Mouse (Mus musculus) MEL (cell line): ENCODE results near the gene Mdga1. TPM values are rescaled to one million over a fixed set of nuclear protein-coding genes. Genes with fewer than 3 reads are reported as not detected.

ENCODE experiments used
- DNase-seq: peaks from one replicate; pipeline ENCODE4 v3.0.0; 2011; ENCODE audit warnings: low read depth, low spot score
- H3K27ac ChIP-seq: 2 replicates; pipeline ENCODE4 v1.5.1; 2012; ENCODE audit warnings: low read depth, mild to moderate bottlenecking, control low read depth, low read length, moderate library complexity; ENCODE audit not compliant: control insufficient read depth
- H3K27me3 ChIP-seq, 2 experiments: fragments of 150-350 bp in 1 of 2; sonication (generic) in 1 of 2; 2 replicates each; pipeline ENCODE4 v1.6.1; 2012; ENCODE audit warnings: low read length in 2 of 2, mild to moderate bottlenecking in 2 of 2, improper control_type of control experiment in 1 of 2, moderate library complexity in 1 of 2; ENCODE audit not compliant: insufficient read depth in 2 of 2, control insufficient read depth in 1 of 2
- H3K36me3 ChIP-seq, 2 experiments: 2 replicates each; pipeline ENCODE4 v1.6.1; 2012 to 2014; ENCODE audit warnings: low read length in 2 of 2, improper control_type of control experiment in 1 of 2, inconsistent platforms in 1 of 2, mild to moderate bottlenecking in 1 of 2; ENCODE audit not compliant: insufficient read depth in 2 of 2, control insufficient read depth in 1 of 2
- H3K4me1 ChIP-seq, 2 experiments: fragments of 150-350 bp in 1 of 2; sonication (generic) in 1 of 2; 2 replicates each; pipeline ENCODE4 v1.6.1; 2012; ENCODE audit warnings: low read length in 2 of 2, improper control_type of control experiment in 1 of 2, mild to moderate bottlenecking in 1 of 2; ENCODE audit not compliant: insufficient read depth in 2 of 2, control insufficient read depth in 1 of 2
- H3K4me3 ChIP-seq, 2 experiments: fragments of 150-350 bp in 1 of 2; sonication (generic) in 1 of 2; 2 replicates each; pipeline ENCODE4 v1.5.1; 2012; ENCODE audit warnings: low read depth in 2 of 2, low read length in 2 of 2, mild to moderate bottlenecking in 2 of 2, moderate library complexity in 2 of 2, control low read depth in 1 of 2, improper control_type of control experiment in 1 of 2; ENCODE audit not compliant: control insufficient read depth in 1 of 2, insufficient read depth in 1 of 2
- H3K79me2 ChIP-seq: 2 replicates; pipeline ENCODE4 v1.6.1; 2012; ENCODE audit warnings: mild to moderate bottlenecking, low read length, moderate library complexity; ENCODE audit not compliant: control insufficient read depth, poor library complexity, insufficient read depth
- H3K9ac ChIP-seq: 2 replicates; pipeline ENCODE4 v1.6.1; 2012; ENCODE audit warnings: low read depth, mild to moderate bottlenecking, control low read depth, low read length, moderate library complexity; ENCODE audit not compliant: control insufficient read depth, poor library complexity, severe bottlenecking
- H3K9me3 ChIP-seq: fragments of 150-350 bp; sonication (generic); replicated peaks from 2 replicates; pipeline ENCODE4 v1.6.1; 2012; ENCODE audit warnings: mild to moderate bottlenecking, low read length, improper control_type of control experiment, moderate library complexity; ENCODE audit not compliant: insufficient read depth
- CTCF ChIP-seq, 3 experiments: IDR thresholded peaks in 2 of 3; conservative IDR thresholded peaks in 1 of 3; 2 replicates each; pipeline ENCODE4 v1.5.1; 2011 to 2012; ENCODE audit warnings: low read length in 3 of 3, low read depth in 2 of 3, mild to moderate bottlenecking in 2 of 3, improper control_type of control experiment in 1 of 3, inconsistent platforms in 1 of 3, mixed read lengths in 1 of 3, moderate library complexity in 1 of 3; ENCODE audit not compliant: control insufficient read depth in 1 of 3, insufficient read depth in 1 of 3, poor library complexity in 1 of 3, severe bottlenecking in 1 of 3
- ETS1 ChIP-seq: IDR thresholded peaks from 2 replicates; pipeline ENCODE4 v1.6.1; 2012; ENCODE audit warnings: low read depth, mild to moderate bottlenecking, inconsistent platforms, low read length, improper control_type of control experiment, moderate library complexity
- HCFC1 ChIP-seq: IDR thresholded peaks from 2 replicates; pipeline ENCODE4 v1.6.1; 2012; ENCODE audit warnings: low read depth, mild to moderate bottlenecking, inconsistent platforms, low read length, improper control_type of control experiment, moderate library complexity
- MAFK ChIP-seq: IDR thresholded peaks from 2 replicates; pipeline ENCODE4 v1.6.1; 2011; ENCODE audit warnings: low read depth, mild to moderate bottlenecking, low read length, improper control_type of control experiment, borderline replicate concordance
- MAX ChIP-seq: IDR thresholded peaks from 2 replicates; pipeline ENCODE4 v1.6.1; 2011; ENCODE audit warnings: low read length, improper control_type of control experiment
- RAD21 ChIP-seq: IDR thresholded peaks from 2 replicates; pipeline ENCODE4 v1.6.1; 2011; ENCODE audit warnings: mild to moderate bottlenecking, low read depth, low read length, improper control_type of control experiment
- SMC3 ChIP-seq: IDR thresholded peaks from 2 replicates; pipeline ENCODE4 v1.6.1; 2011; ENCODE audit warnings: low read depth, low read length, improper control_type of control experiment
- TAL1 ChIP-seq: IDR thresholded peaks from 2 replicates; pipeline ENCODE4 v1.6.1; 2012; ENCODE audit warnings: mild to moderate bottlenecking, inconsistent platforms, low read length, moderate library complexity, mixed read lengths
- USF1 ChIP-seq: IDR thresholded peaks from 2 replicates; pipeline ENCODE4 v1.6.1; 2014; ENCODE audit warnings: low read depth, mild to moderate bottlenecking, inconsistent platforms, low read length, improper control_type of control experiment, moderate library complexity
- USF2 ChIP-seq, 2 experiments: IDR thresholded peaks; 2 replicates each; pipeline ENCODE4 v1.6.1; 2011 to 2012; ENCODE audit warnings: improper control_type of control experiment in 2 of 2, low read length in 2 of 2, borderline replicate concordance in 1 of 2, inconsistent platforms in 1 of 2, low read depth in 1 of 2, mild to moderate bottlenecking in 1 of 2; ENCODE audit not compliant: insufficient read depth in 1 of 2
- ZNF384 ChIP-seq: IDR thresholded peaks from 2 replicates; pipeline ENCODE4 v1.6.1; 2012; ENCODE audit warnings: low read depth, mild to moderate bottlenecking, inconsistent platforms, low read length, improper control_type of control experiment
- polyA plus RNA-seq, 2 experiments: library from polyadenylated mRNA; stranded (reverse) in 1 of 2; unstranded in 1 of 2; fragments of >175 nt in 1 of 2; fragments of >200 nt in 1 of 2; gene quantifications; 2 replicates each; pipeline versions ENCODE4 v1.2.1 to v1.2.4; 2012; ENCODE audit warnings: low replicate concordance in 2 of 2, low read depth in 1 of 2; ENCODE audit not compliant: insufficient read length in 2 of 2, insufficient read depth in 1 of 2, missing spikeins in 1 of 2
- total RNA-seq: library from RNA; depleted of rRNA; stranded (reverse); fragments of 300-350 nt; gene quantifications from 2 replicates; pipeline ENCODE4 v1.2.3, GENCODE M21; 2012

Gene Mdga1
- total and polyA plus RNA-seq, 3 experiments, result 0.27 to 2.3 TPM; not detected in 1

GRCm38 (mm10) chr17:29852846-29853486 is 116.9 kb downstream of the Mdga1 start:
- Histone ChIP-seq H3K4me1 (peaks cover 14 to 59% of the 10 kb centered on the region in 2 experiments), H3K27ac (no peak overlapping the region), H3K36me3 (peaks cover 0 to 40% of the 10 kb centered on the region in 2 experiments; a peak in 2 of 4 replicates), H3K27me3 (no peaks in the 10 kb centered on the region)
- DNase-seq, result no peak
- no peak for TF ChIP-seq ZNF384
- TF ChIP-seq HCFC1, result peak; percentile 62; the same call in 1 of the 2 replicates
- TF ChIP-seq, all 39 proteins: peak for 1
- Histone ChIP-seq H3K79me2 (no peaks in the 10 kb centered on the region), H3K9me3 (no peaks in the 10 kb centered on the region), H3K9ac (no peak overlapping the region), H3K4me3 (no peak overlapping the region)

- no peaks in the 10 kb centered on the region for H3K27me3 ChIP-seq
- H3K36me3 ChIP-seq, result peaks cover 0 to 12% of the 10 kb centered on the region in 2 experiments; a peak in 2 of 4 replicates
- no peak overlapping the region for H3K9ac ChIP-seq
- H3K9me3 ChIP-seq, result no peaks in the 10 kb centered on the region
- no peak overlapping the region for H3K27ac ChIP-seq
- H3K79me2 ChIP-seq, result no peaks in the 10 kb centered on the region
- peaks cover 4 to 24% of the 10 kb centered on the region in 2 experiments; a peak in 3 of 4 replicates for H3K4me1 ChIP-seq
- peak; percentile 28 for DNase-seq
- TF ChIP-seq USF1 (0 out of 2 replicates have a peak, but pooled peaks have one; percentile 11), TAL1 (no peak)
- H3K4me3 ChIP-seq, result no peak overlapping the region
These were observed 120.5 kb downstream of the Mdga1 start for GRCm38 (mm10) chr17:29849436-29849797.

- Histone ChIP-seq H3K79me2 (no peaks in the 10 kb centered on the region), H3K9ac (no peak overlapping the region), H3K4me1 (peaks cover 0 to 19% of the 10 kb centered on the region in 2 experiments; a peak in 3 of 4 replicates), H3K27ac (no peak overlapping the region), H3K36me3 (peaks cover 0 to 7% of the 10 kb centered on the region in 2 experiments; a peak in 1 of 4 replicates), H3K4me3 (no peak overlapping the region), H3K27me3 (no peaks in the 10 kb centered on the region), H3K9me3 (no peaks in the 10 kb centered on the region)
- no peak for TF ChIP-seq MAX
- TF ChIP-seq RAD21, result peak; percentile 29
- peak; percentile 9; the same call in 1 of the 2 replicates for TF ChIP-seq SMC3
- no peak for TF ChIP-seq USF2 (IDR thresholded peaks at IDR 0.05; ENCODE audit: borderline replicate concordance in 1 of 2, insufficient read depth in 1 of 2, low read depth in 1 of 2, low read length in 2 of 2)
- peak; percentile 67 to 92 (median 75) for TF ChIP-seq CTCF (IDR thresholded peaks at IDR 0.05 in 2 of 3, conservative IDR thresholded peaks at IDR 0.05 in 1 of 3; ENCODE audit: control insufficient read depth in 1 of 3, insufficient read depth in 1 of 3, low read depth in 2 of 3, low read length in 3 of 3, poor library complexity in 1 of 3, severe bottlenecking in 1 of 3)
- TF ChIP-seq ETS1, result no peak
- peak; percentile 38; the same call in 1 of the 2 replicates for TF ChIP-seq ZNF384
- peak; percentile 32; the same call in 1 of the 2 replicates for TF ChIP-seq MAFK
- DNase-seq, result peak; percentile 85
These were observed 121.0 kb downstream of the Mdga1 start for GRCm38 (mm10) chr17:29848793-29849435.
